ENCODE assay signal across 10 mouse cellular contexts in the genomic region with DNA sequence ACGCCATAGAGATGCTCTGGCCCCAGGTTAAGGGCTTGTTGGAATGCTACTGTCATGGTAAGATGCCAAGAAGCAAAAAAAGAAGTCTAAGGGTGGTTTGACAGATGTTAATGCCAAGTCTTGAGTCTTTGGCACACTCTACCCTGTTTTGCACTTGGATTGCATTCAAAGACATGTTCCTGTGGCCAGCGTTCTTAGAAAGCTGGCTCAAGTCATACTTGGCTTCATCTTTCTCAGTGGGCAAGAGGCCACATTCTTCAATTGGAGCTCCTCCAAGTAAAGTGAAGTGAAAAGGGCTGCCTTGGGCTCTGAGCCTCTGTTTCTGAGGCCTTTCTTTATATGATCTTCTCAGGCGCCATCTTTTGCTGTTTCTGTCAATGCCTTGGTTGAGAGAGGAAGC. TPM values are rescaled to one million over a fixed set of nuclear protein-coding genes. Genes with fewer than 3 reads are reported as not detected.
DNase-seq lines count a peak whose midpoint lies in the region.
"Had no signal": no experiment of that assay in that cellular context is flagged by ENCODE, and none has a peak within 500 bp of the region (broad histone marks: within the 10 kb centered on the region; RNA-seq: fewer than 3 reads in every experiment).

No protein-coding gene starts in this region.

- H3K27me3 ChIP-seq in heart, embryonic 10.5 days (ENCODE audit: insufficient read depth, poor library complexity, severe bottlenecking), result no peaks in the 10 kb centered on the region
- H3K27me3 ChIP-seq: embryonic facial prominence, embryonic 12.5 days; liver, embryonic 15.5 days had no signal

- no peak overlapping the region for H3K4me3 ChIP-seq in heart, embryonic 10.5 days
- H3K4me3 ChIP-seq: embryonic facial prominence, embryonic 12.5 days; liver, embryonic 15.5 days had no signal

- 83% methylated on average over 3 of the region's 3 CpGs for WGBS in heart, embryonic 10.5 days

- no peaks in the 10 kb centered on the region for H3K9me3 ChIP-seq in heart, embryonic 10.5 days
- H3K9me3 ChIP-seq: embryonic facial prominence, embryonic 12.5 days; liver, embryonic 15.5 days had no signal

- H3K27ac ChIP-seq in heart, embryonic 10.5 days, result no peak overlapping the region
- H3K27ac ChIP-seq: embryonic facial prominence, embryonic 12.5 days; liver, embryonic 15.5 days had no signal

- H3K36me3 ChIP-seq in heart, embryonic 10.5 days, result no peaks in the 10 kb centered on the region
- H3K36me3 ChIP-seq: embryonic facial prominence, embryonic 12.5 days; liver, embryonic 15.5 days had no signal

- peaks cover 17% of the 10 kb centered on the region for H3K4me1 ChIP-seq in heart, embryonic 10.5 days
- H3K4me1 ChIP-seq: embryonic facial prominence, embryonic 12.5 days; liver, embryonic 15.5 days had no signal

- peak; percentile 91 for DNase-seq in heart, adult 11 months
- DNase-seq in heart, embryonic 10.5 days (ENCODE audit: low spot score), result no peak
- DNase-seq in NIH3T3 (ENCODE audit: low read depth), result peak; percentile 99
- DNase-seq in frontal cortex, postnatal 10 days (ENCODE audit: low spot score in 2 of 2), result peak; percentile 21 to 44
- DNase-seq in kidney, postnatal 25 days, result peak; percentile 80 to 86
- DNase-seq in lung, postnatal 36 days, result peak; percentile 86
- no peak for DNase-seq in thymus, postnatal 4 days
- no peak for DNase-seq in embryo, embryonic 11 days

RNA-seq across cellular contexts. Expression of a gene that starts 17.3 kb away (rescaled TPM):
- polyA plus RNA-seq in heart, embryonic 10.5 days (2016; fragmentation: Nextera tagmentation; extraction: Ambion mirVana), result 0.54 and 0.55 TPM in 2 replicates

Comparison
In these comparisons a context has a peak if more than half of its experiments do, and no peak if none do; other contexts are left out.
1. DNase-seq: peak in heart, adult 11 months (single experiment), NIH3T3 (single experiment), frontal cortex, postnatal 10 days (2 of 2), kidney, postnatal 25 days (2 of 2) and lung, postnatal 36 days (single experiment); none in heart, embryonic 10.5 days (single experiment), thymus, postnatal 4 days (single experiment) and embryo, embryonic 11 days (single experiment).